Mouse (Mus musculus): ENCODE results near the gene Mrps35. TPM values are rescaled to one million over a fixed set of nuclear protein-coding genes. Genes with fewer than 3 reads are reported as not detected.

The Mrps35 gene
- polyA plus RNA-seq, 1 experiment, result 44.9 TPM

DNA sequence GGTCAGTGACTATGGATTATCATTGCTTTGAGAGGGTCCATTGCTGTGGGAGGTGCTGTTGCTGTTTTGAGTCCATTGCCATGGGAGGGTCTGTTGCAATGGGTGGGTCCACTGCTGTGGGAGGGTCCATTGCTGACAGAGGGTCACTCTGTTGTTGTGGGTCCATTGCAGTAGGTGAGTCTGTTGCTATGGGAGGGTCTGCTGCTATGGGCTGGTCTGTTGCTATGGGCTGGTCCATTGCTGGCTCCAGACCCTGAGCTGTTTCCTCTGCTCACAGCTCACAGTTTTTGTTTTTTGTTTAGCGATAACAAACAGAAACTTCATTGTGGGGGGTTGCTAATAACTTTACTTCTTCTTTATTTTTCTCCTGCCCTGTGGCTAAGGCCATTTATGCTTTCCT, 63.0 kb downstream of the Mrps35 start:
- H3K36me3 ChIP-seq (ENCODE audit: control insufficient read depth, insufficient read depth), result peaks cover 9% of the 10 kb centered on the region
- no peaks in the 10 kb centered on the region for H3K27me3 ChIP-seq (ENCODE audit: control insufficient read depth, insufficient read depth, insufficient read length)

GRCm38 (mm10) chr6:147106716-147107115, 64.2 kb downstream of the Mrps35 start:
- H3K4me2 ChIP-seq (ENCODE audit: low read depth), result no peak overlapping the region
- no peak overlapping the region for H3K4me3 ChIP-seq
- no peaks in the 10 kb centered on the region for H3K27me3 ChIP-seq (ENCODE audit: control insufficient read depth, insufficient read depth, insufficient read length)
- no peak overlapping the region for H3ac ChIP-seq (ENCODE audit: control insufficient read depth, insufficient read length)
- TF ChIP-seq MAX (IDR thresholded peaks at IDR 0.05; ENCODE audit: low read depth), result no peak
- TF ChIP-seq MYOG (IDR thresholded peaks at IDR 0.05; ENCODE audit: control insufficient read depth in 1 of 3, insufficient read depth in 1 of 3, insufficient read length in 2 of 3, low read depth in 2 of 3), result no peak
- TF ChIP-seq USF1 (IDR thresholded peaks at IDR 0.05; ENCODE audit: low read depth), result no peak
- no peaks in the 10 kb centered on the region for H3K79me2 ChIP-seq (ENCODE audit: control insufficient read depth, insufficient read depth)
- H3K36me3 ChIP-seq (ENCODE audit: control insufficient read depth, insufficient read depth), result peaks cover 9% of the 10 kb centered on the region

More for the DNA sequence above, 63.0 kb downstream of the Mrps35 start:
- Histone ChIP-seq H3ac (ENCODE audit: control insufficient read depth, insufficient read length) (no peak overlapping the region), H3K4me3 (no peak overlapping the region), H3K79me2 (ENCODE audit: control insufficient read depth, insufficient read depth) (no peaks in the 10 kb centered on the region), H3K4me2 (ENCODE audit: low read depth) (no peak overlapping the region)
- no peak for TF ChIP-seq POLR2A (IDR thresholded peaks at IDR 0.05; ENCODE audit: insufficient read length, low read depth)
- no peak for TF ChIP-seq USF1 (IDR thresholded peaks at IDR 0.05; ENCODE audit: low read depth)
- TF ChIP-seq MYOD1 (IDR thresholded peaks at IDR 0.05; ENCODE audit: control insufficient read depth in 1 of 3, insufficient read length in 2 of 3, low read depth in 2 of 3), result no peak
- no peak for TF ChIP-seq POLR2AphosphoS2 (IDR thresholded peaks at IDR 0.05; ENCODE audit: insufficient read length, low read depth)
- no peak for TF ChIP-seq E2F4 (IDR thresholded peaks at IDR 0.05; ENCODE audit: insufficient read depth)
- no peak for TF ChIP-seq TCF3 (IDR thresholded peaks at IDR 0.05; ENCODE audit: insufficient read length, low read depth)
- no peak for TF ChIP-seq MAX (IDR thresholded peaks at IDR 0.05; ENCODE audit: low read depth)
- TF ChIP-seq SRF (IDR thresholded peaks at IDR 0.05; ENCODE audit: control insufficient read depth, insufficient read length, low read depth), result no peak
- no peak for TF ChIP-seq CEBPB (IDR thresholded peaks at IDR 0.05; ENCODE audit: insufficient read depth, poor library complexity, severe bottlenecking)
- no peak for TF ChIP-seq REST (IDR thresholded peaks at IDR 0.05; ENCODE audit: insufficient read depth, insufficient read length)
- TF ChIP-seq MYOG (IDR thresholded peaks at IDR 0.05; ENCODE audit: control insufficient read depth in 1 of 3, insufficient read depth in 1 of 3, insufficient read length in 2 of 3, low read depth in 2 of 3), result no peak
- no peak for TF ChIP-seq TCF12 (IDR thresholded peaks at IDR 0.05; ENCODE audit: insufficient read depth, poor library complexity, severe bottlenecking)

DNA sequence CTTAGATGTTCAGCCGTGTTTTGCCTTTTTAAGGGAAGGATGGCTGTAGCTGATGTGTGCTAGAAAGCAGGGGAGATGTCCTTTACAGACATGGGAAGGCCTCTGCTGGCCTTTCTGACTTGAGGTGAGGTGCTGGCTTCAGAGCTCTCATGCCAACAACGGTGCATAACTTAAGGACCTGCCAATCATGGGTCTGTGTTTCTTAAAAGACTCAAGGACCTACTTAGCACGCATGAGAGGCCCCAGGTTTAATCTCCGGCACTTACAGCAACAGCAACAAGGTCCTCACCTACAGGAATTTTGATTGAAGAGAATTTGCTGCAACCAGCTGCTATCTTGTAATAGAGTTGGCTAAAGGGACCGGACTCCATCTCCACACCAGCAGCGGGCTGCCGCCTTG, 66.7 kb downstream of the Mrps35 start:
- Histone ChIP-seq H3K27me3 (ENCODE audit: control insufficient read depth, insufficient read depth, insufficient read length) (no peaks in the 10 kb centered on the region), H3K36me3 (ENCODE audit: control insufficient read depth, insufficient read depth) (peaks cover 9% of the 10 kb centered on the region), H3K79me2 (ENCODE audit: control insufficient read depth, insufficient read depth) (no peaks in the 10 kb centered on the region), H3ac (ENCODE audit: control insufficient read depth, insufficient read length) (no peak overlapping the region), H3K4me3 (no peak overlapping the region), H3K4me2 (ENCODE audit: low read depth) (no peak overlapping the region)
- TF ChIP-seq POLR2A (IDR thresholded peaks at IDR 0.05; ENCODE audit: insufficient read length, low read depth), result no peak
- no peak for TF ChIP-seq TCF3 (IDR thresholded peaks at IDR 0.05; ENCODE audit: insufficient read length, low read depth)
- TF ChIP-seq E2F4 (IDR thresholded peaks at IDR 0.05; ENCODE audit: insufficient read depth), result no peak
- TF ChIP-seq MYOD1 (IDR thresholded peaks at IDR 0.05; ENCODE audit: control insufficient read depth in 1 of 3, insufficient read length in 2 of 3, low read depth in 2 of 3), result no peak
- TF ChIP-seq REST (IDR thresholded peaks at IDR 0.05; ENCODE audit: insufficient read depth, insufficient read length), result no peak
- TF ChIP-seq CEBPB (IDR thresholded peaks at IDR 0.05; ENCODE audit: insufficient read depth, poor library complexity, severe bottlenecking), result no peak
- TF ChIP-seq SRF (IDR thresholded peaks at IDR 0.05; ENCODE audit: control insufficient read depth, insufficient read length, low read depth), result no peak
- no peak for TF ChIP-seq MAX (IDR thresholded peaks at IDR 0.05; ENCODE audit: low read depth)
- no peak for TF ChIP-seq POLR2AphosphoS2 (IDR thresholded peaks at IDR 0.05; ENCODE audit: insufficient read length, low read depth)
- TF ChIP-seq TCF12 (IDR thresholded peaks at IDR 0.05; ENCODE audit: insufficient read depth, poor library complexity, severe bottlenecking), result no peak
- TF ChIP-seq MYOG (IDR thresholded peaks at IDR 0.05; ENCODE audit: control insufficient read depth in 1 of 3, insufficient read depth in 1 of 3, insufficient read length in 2 of 3, low read depth in 2 of 3), result no peak

- TF ChIP-seq MYOD1 (IDR thresholded peaks at IDR 0.05; ENCODE audit: control insufficient read depth in 1 of 3, insufficient read length in 2 of 3, low read depth in 2 of 3) (no peak), MAX (IDR thresholded peaks at IDR 0.05; ENCODE audit: low read depth) (no peak), REST (IDR thresholded peaks at IDR 0.05; ENCODE audit: insufficient read depth, insufficient read length) (peak; percentile 63)
- Histone ChIP-seq H3K4me3 (no peak overlapping the region), H3K27me3 (ENCODE audit: control insufficient read depth, insufficient read depth, insufficient read length) (no peaks in the 10 kb centered on the region), H3K79me2 (ENCODE audit: control insufficient read depth, insufficient read depth) (no peaks in the 10 kb centered on the region), H3ac (ENCODE audit: control insufficient read depth, insufficient read length) (no peak overlapping the region), H3K36me3 (ENCODE audit: control insufficient read depth, insufficient read depth) (no peaks in the 10 kb centered on the region), H3K4me2 (ENCODE audit: low read depth) (no peak overlapping the region)
These were observed 74.0 kb downstream of the Mrps35 start for GRCm38 (mm10) chr6:147116579-147116978.

DNA sequence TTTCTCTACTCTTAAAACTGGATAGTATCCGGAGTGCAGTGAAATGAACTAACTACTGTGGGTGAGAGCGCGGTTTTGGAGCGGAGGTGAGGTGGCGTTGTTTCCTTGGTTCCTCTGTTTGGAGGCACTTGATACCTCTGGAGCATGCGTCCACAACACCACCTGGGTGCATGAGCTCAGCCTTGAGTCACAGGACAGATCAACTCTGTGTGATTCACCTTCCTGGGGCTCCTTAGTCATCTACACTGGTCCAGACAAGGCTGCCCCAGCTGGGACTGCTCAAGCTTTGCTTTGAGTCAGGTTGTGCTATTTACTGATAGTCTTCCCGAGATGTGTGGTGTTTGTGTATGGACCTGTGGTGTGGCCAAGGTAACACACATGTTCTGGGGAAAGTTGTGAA, 75.2 kb downstream of the Mrps35 start:
- TF ChIP-seq MAX (IDR thresholded peaks at IDR 0.05; ENCODE audit: low read depth) (no peak), USF1 (IDR thresholded peaks at IDR 0.05; ENCODE audit: low read depth) (no peak), CEBPB (IDR thresholded peaks at IDR 0.05; ENCODE audit: insufficient read depth, poor library complexity, severe bottlenecking) (no peak), TCF3 (IDR thresholded peaks at IDR 0.05; ENCODE audit: insufficient read length, low read depth) (no peak), MYOG (IDR thresholded peaks at IDR 0.05; ENCODE audit: control insufficient read depth in 1 of 3, insufficient read depth in 1 of 3, insufficient read length in 2 of 3, low read depth in 2 of 3) (no peak), REST (IDR thresholded peaks at IDR 0.05; ENCODE audit: insufficient read depth, insufficient read length) (no peak), E2F4 (IDR thresholded peaks at IDR 0.05; ENCODE audit: insufficient read depth) (no peak), TCF12 (IDR thresholded peaks at IDR 0.05; ENCODE audit: insufficient read depth, poor library complexity, severe bottlenecking) (no peak), SRF (IDR thresholded peaks at IDR 0.05; ENCODE audit: control insufficient read depth, insufficient read length, low read depth) (no peak), POLR2A (IDR thresholded peaks at IDR 0.05; ENCODE audit: insufficient read length, low read depth) (no peak), MYOD1 (IDR thresholded peaks at IDR 0.05; ENCODE audit: control insufficient read depth in 1 of 3, insufficient read length in 2 of 3, low read depth in 2 of 3) (no peak), POLR2AphosphoS2 (IDR thresholded peaks at IDR 0.05; ENCODE audit: insufficient read length, low read depth) (no peak)
- H3K36me3 ChIP-seq (ENCODE audit: control insufficient read depth, insufficient read depth), result no peaks in the 10 kb centered on the region
- H3K4me3 ChIP-seq, result no peak overlapping the region
- no peak overlapping the region for H3ac ChIP-seq (ENCODE audit: control insufficient read depth, insufficient read length)
- no peaks in the 10 kb centered on the region for H3K79me2 ChIP-seq (ENCODE audit: control insufficient read depth, insufficient read depth)
- H3K27me3 ChIP-seq (ENCODE audit: control insufficient read depth, insufficient read depth, insufficient read length), result no peaks in the 10 kb centered on the region
- no peak overlapping the region for H3K4me2 ChIP-seq (ENCODE audit: low read depth)
